Mouse (Mus musculus): ENCODE data around the gene Rdh16f2. TPM values are rescaled to one million over a fixed set of nuclear protein-coding genes. Genes with fewer than 3 reads are reported as not detected.

Rdh16f2 gene
- polyA plus RNA-seq, 1 experiment from 2014 or later = not detected

DNA sequence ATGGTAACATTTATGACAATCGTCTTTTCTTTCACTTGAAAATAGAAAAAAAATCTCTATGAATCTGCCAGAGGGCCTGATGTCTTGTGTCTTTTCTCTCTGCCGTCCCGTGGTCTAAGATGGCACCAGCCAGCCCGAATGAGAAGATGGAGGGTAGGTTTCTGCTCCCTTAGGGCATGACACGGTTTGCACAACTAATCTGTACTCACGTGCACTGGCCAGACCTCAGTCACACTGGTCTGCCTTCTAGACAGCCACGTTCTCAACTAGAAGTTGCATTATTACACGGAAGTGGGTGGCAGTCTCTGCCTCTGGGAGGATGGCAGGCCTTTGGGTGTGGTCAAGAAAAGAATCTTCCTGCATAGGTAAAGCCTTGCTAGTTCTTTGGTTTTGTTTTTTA is 56.8 kb downstream of the Rdh16f2 start:
- no peak overlapping the region for H3K4me2 ChIP-seq (ENCODE audit: low read length)
- no peaks in the 10 kb centered on the region for H3K4me1 ChIP-seq (ENCODE audit: control insufficient read depth in 2 of 2, insufficient read depth in 2 of 2, low read length in 2 of 2)
- H3K27me3 ChIP-seq (ENCODE audit: control insufficient read depth, insufficient read depth, low read length) = no peaks in the 10 kb centered on the region
- no peaks in the 10 kb centered on the region for H3K9me3 ChIP-seq (ENCODE audit: control insufficient read depth, low read length)
- H3K27ac ChIP-seq (replicated peaks in 1 of 2; ENCODE audit: control insufficient read depth in 1 of 2, insufficient read depth in 1 of 2, low read depth in 2 of 2, low read length in 2 of 2) = no peak overlapping the region
- no peak for ATAC-seq (ENCODE audit: insufficient number of reproducible peaks, insufficient read depth, low FRiP score, low read depth)
- H3K36me3 ChIP-seq (ENCODE audit: control insufficient read depth, insufficient read depth, low read length) = no peaks in the 10 kb centered on the region
- no peak overlapping the region for H3K4me3 ChIP-seq (ENCODE audit: control insufficient read depth in 1 of 2, insufficient read depth in 1 of 2, low read depth in 1 of 2, low read length in 2 of 2)
- H3K9ac ChIP-seq (ENCODE audit: low read length) = no peak overlapping the region
- 90% methylated on average over 8 of the region's 8 CpGs for WGBS

DNA sequence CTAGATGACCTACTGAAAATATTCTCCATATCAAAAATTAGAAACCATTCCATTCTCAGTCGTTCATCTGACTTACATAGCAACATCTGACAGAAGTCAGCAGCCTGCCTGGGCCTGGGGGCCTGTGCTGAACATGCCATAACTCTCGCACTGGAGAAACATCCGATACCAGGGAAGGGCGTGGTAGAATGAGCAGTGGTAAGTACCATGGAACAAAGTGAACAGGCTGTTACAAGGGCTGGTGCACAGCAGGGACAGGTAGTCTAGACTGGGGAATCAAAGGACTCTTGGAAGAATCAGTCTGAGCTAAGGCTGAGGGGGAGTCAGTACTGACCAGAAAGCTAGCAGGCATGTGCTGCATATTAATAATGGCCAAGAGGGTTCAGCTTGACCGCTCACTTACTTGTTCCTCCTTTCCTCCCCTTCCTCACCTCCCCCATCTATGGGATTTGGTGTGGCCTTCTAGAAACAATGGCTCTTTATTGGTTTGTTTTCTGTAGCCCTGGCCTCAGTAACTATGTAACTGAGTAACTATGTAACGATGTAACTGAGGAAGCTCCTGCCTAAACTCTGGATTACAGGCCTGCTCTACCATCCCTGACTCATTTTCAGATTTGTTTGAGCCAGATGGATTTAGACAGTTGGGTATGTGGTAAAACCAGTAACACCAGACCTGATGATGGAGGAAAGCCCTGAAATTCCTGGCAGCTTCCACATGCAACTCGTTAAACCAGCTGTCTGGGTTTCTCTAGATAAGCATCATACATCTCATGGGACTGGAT is 58.5 kb downstream of the Rdh16f2 start:
- 65% methylated on average over 7 of the region's 7 CpGs for WGBS
- no peak for ATAC-seq (ENCODE audit: insufficient number of reproducible peaks, insufficient read depth, low FRiP score, low read depth)

More for the DNA sequence above, 58.5 kb downstream of the Rdh16f2 start:
- Histone ChIP-seq H3K36me3 (ENCODE audit: control insufficient read depth, insufficient read depth, low read length) (no peaks in the 10 kb centered on the region), H3K27me3 (ENCODE audit: control insufficient read depth, insufficient read depth, low read length) (no peaks in the 10 kb centered on the region), H3K4me3 (ENCODE audit: control insufficient read depth in 1 of 2, insufficient read depth in 1 of 2, low read depth in 1 of 2, low read length in 2 of 2) (no peak overlapping the region), H3K4me1 (ENCODE audit: control insufficient read depth in 2 of 2, insufficient read depth in 2 of 2, low read length in 2 of 2) (no peaks in the 10 kb centered on the region), H3K4me2 (ENCODE audit: low read length) (no peak overlapping the region), H3K27ac (replicated peaks in 1 of 2; ENCODE audit: control insufficient read depth in 1 of 2, insufficient read depth in 1 of 2, low read depth in 2 of 2, low read length in 2 of 2) (no peak overlapping the region), H3K9me3 (ENCODE audit: control insufficient read depth, low read length) (no peaks in the 10 kb centered on the region), H3K9ac (ENCODE audit: low read length) (no peak overlapping the region)

Other genes with a start within 250 kb of the Rdh16f2 start
- 29.4 and 31.2 TPM in 2 replicates for gene Lrp1, start 245.3 kb upstream of the Rdh16f2 start, polyA plus RNA-seq (2014; fragmentation: Nextera tagmentation; extraction: Ambion mirVana)
- 25.2 and 25.7 TPM in 2 replicates for gene Stat6, start 223.5 kb upstream of the Rdh16f2 start, polyA plus RNA-seq (2014; fragmentation: Nextera tagmentation; extraction: Ambion mirVana)
- gene Nemp1, start 199.6 kb upstream of the Rdh16f2 start, polyA plus RNA-seq (2014; fragmentation: Nextera tagmentation; extraction: Ambion mirVana) = 8.8 and 11.8 TPM in 2 replicates
- 6.4 and 9.0 TPM in 2 replicates for gene Nab2, start 197.9 kb upstream of the Rdh16f2 start, polyA plus RNA-seq (2014; fragmentation: Nextera tagmentation; extraction: Ambion mirVana)
- 0.12 TPM in 1 of 2 replicates, not detected in the other for gene Myo1a, start 161.3 kb upstream of the Rdh16f2 start, polyA plus RNA-seq (2014; fragmentation: Nextera tagmentation; extraction: Ambion mirVana)
- gene Tac2, start 142.0 kb upstream of the Rdh16f2 start, polyA plus RNA-seq (2014; fragmentation: Nextera tagmentation; extraction: Ambion mirVana) = 1.3 TPM in 1 of 2 replicates, not detected in the other
- gene Zbtb39, start 126.9 kb upstream of the Rdh16f2 start, polyA plus RNA-seq (2014; fragmentation: Nextera tagmentation; extraction: Ambion mirVana) = 2.3 and 2.6 TPM in 2 replicates
- gene Gpr182, start 114.7 kb upstream of the Rdh16f2 start, polyA plus RNA-seq (2014; fragmentation: Nextera tagmentation; extraction: Ambion mirVana) = 6.1 and 9.3 TPM in 2 replicates
- gene Rdh1, start 106.8 kb upstream of the Rdh16f2 start, polyA plus RNA-seq (2014; fragmentation: Nextera tagmentation; extraction: Ambion mirVana) = not detected in 2 replicates
- gene Rdh16f1, start 106.7 kb upstream of the Rdh16f2 start, polyA plus RNA-seq (2014; fragmentation: Nextera tagmentation; extraction: Ambion mirVana) = not detected in 2 replicates
- 0.09 and 0.14 TPM in 2 replicates for gene Rdh9, start 90.1 kb upstream of the Rdh16f2 start, polyA plus RNA-seq (2014; fragmentation: Nextera tagmentation; extraction: Ambion mirVana)
- not detected in 2 replicates for gene Rdh16, start 65.3 kb upstream of the Rdh16f2 start, polyA plus RNA-seq (2014; fragmentation: Nextera tagmentation; extraction: Ambion mirVana)
- not detected in 2 replicates for gene Rdh19, start 16.5 kb upstream of the Rdh16f2 start, polyA plus RNA-seq (2014; fragmentation: Nextera tagmentation; extraction: Ambion mirVana)
- gene Rdh7, start 22.3 kb downstream of the Rdh16f2 start, polyA plus RNA-seq (2014; fragmentation: Nextera tagmentation; extraction: Ambion mirVana) = not detected in 2 replicates
- gene Sdr9c7, start 32.0 kb downstream of the Rdh16f2 start, polyA plus RNA-seq (2014; fragmentation: Nextera tagmentation; extraction: Ambion mirVana) = not detected in 2 replicates
- not detected in 2 replicates for gene Hsd17b6, start 141.1 kb downstream of the Rdh16f2 start, polyA plus RNA-seq (2014; fragmentation: Nextera tagmentation; extraction: Ambion mirVana)
- 44.8 and 44.9 TPM in 2 replicates for gene Prim1, start 148.7 kb downstream of the Rdh16f2 start, polyA plus RNA-seq (2014; fragmentation: Nextera tagmentation; extraction: Ambion mirVana)
- 540 and 614 TPM in 2 replicates for gene Naca, start 169.1 kb downstream of the Rdh16f2 start, polyA plus RNA-seq (2014; fragmentation: Nextera tagmentation; extraction: Ambion mirVana)
- gene Ptges3, start 192.5 kb downstream of the Rdh16f2 start, polyA plus RNA-seq (2014; fragmentation: Nextera tagmentation; extraction: Ambion mirVana) = 280 and 290 TPM in 2 replicates
- gene Atp5b, start 216.8 kb downstream of the Rdh16f2 start, polyA plus RNA-seq (2014; fragmentation: Nextera tagmentation; extraction: Ambion mirVana) = 6,412 and 6,474 TPM in 2 replicates
- 13.3 and 17.2 TPM in 2 replicates for gene Baz2a, start 225.1 kb downstream of the Rdh16f2 start, polyA plus RNA-seq (2014; fragmentation: Nextera tagmentation; extraction: Ambion mirVana)